Mouse (Mus musculus): ENCODE data around the gene Clec2i. TPM values are rescaled to one million over a fixed set of nuclear protein-coding genes. Genes with fewer than 3 reads are reported as not detected.
"Not testable (repeated sequence)": the region's sequence is repeated elsewhere in the genome, so short reads cannot be mapped to it uniquely, and the experiment has no call there.

Clec2i gene
- total RNA-seq (2014; rRNA removed) (0.42 TPM in 1 of 2 replicates, not detected in the other), polyA plus RNA-seq (2015; fragmentation: Nextera tagmentation; extraction: Ambion mirVana) (not detected in 2 replicates)

GRCm38 (mm10) chr6:128887091-128887790 is at the start of gene Clec2i:
Gene Clec2i (plus strand): TSS chr6:128887588.
- not testable (repeated sequence) for H3K4me3 ChIP-seq (ENCODE audit: low read depth, low read length); H3K27ac ChIP-seq (ENCODE audit: low read depth, low read length); H3K9me3 ChIP-seq (ENCODE audit: low read length); DNase-seq (ENCODE audit: low spot score); H3K4me2 ChIP-seq (ENCODE audit: low read depth, low read length, poor library complexity, severe bottlenecking); H3K36me3 ChIP-seq (ENCODE audit: insufficient read depth, low read length); H3K9ac ChIP-seq (replicated peaks; ENCODE audit: low read length, poor library complexity, severe bottlenecking); H3K27me3 ChIP-seq (ENCODE audit: insufficient read depth, low read length); ATAC-seq (ENCODE audit: low FRiP score); H3K4me1 ChIP-seq (ENCODE audit: insufficient read depth, low read length)
- 90% methylated on average over 6 of the region's 6 CpGs for WGBS

- H3K9me3 ChIP-seq (ENCODE audit: low read length) = no peaks in the 10 kb centered on the region
- peak overlapping the region; percentile 78 for H3K9ac ChIP-seq (replicated peaks; ENCODE audit: low read length, poor library complexity, severe bottlenecking)
- H3K36me3 ChIP-seq (ENCODE audit: insufficient read depth, low read length) = no peaks in the 10 kb centered on the region
- H3K27ac ChIP-seq (ENCODE audit: low read depth, low read length) = peak overlapping the region; percentile 95
- no peaks in the 10 kb centered on the region for H3K4me1 ChIP-seq (ENCODE audit: insufficient read depth, low read length)
- peak; percentile 92 for DNase-seq (ENCODE audit: low spot score)
- H3K4me3 ChIP-seq (ENCODE audit: low read depth, low read length) = peak overlapping the region; percentile 78
- H3K27me3 ChIP-seq (ENCODE audit: insufficient read depth, low read length) = no peaks in the 10 kb centered on the region
- peak; percentile 62 for ATAC-seq (ENCODE audit: low FRiP score)
- WGBS = under 1% methylated on average over 49 of the region's 49 CpGs
- no peak for TF ChIP-seq CTCF (IDR thresholded peaks at IDR 0.05)
- H3K4me2 ChIP-seq (ENCODE audit: low read depth, low read length, poor library complexity, severe bottlenecking) = peak overlapping the region; percentile 59
These were observed 48.8 kb upstream of the Clec2i start for GRCm38 (mm10) chr6:128838342-128839265.

GRCm38 (mm10) chr6:128839266-128839771 is 48.1 kb upstream of the Clec2i start:
- Histone ChIP-seq H3K27me3 (ENCODE audit: insufficient read depth, low read length) (no peaks in the 10 kb centered on the region), H3K27ac (ENCODE audit: low read depth, low read length) (peak overlapping the region; percentile 95), H3K4me3 (ENCODE audit: low read depth, low read length) (peak overlapping the region; percentile 78), H3K4me1 (ENCODE audit: insufficient read depth, low read length) (no peaks in the 10 kb centered on the region), H3K36me3 (ENCODE audit: insufficient read depth, low read length) (no peaks in the 10 kb centered on the region), H3K9ac (replicated peaks; ENCODE audit: low read length, poor library complexity, severe bottlenecking) (peak overlapping the region; percentile 39), H3K9me3 (ENCODE audit: low read length) (no peaks in the 10 kb centered on the region), H3K4me2 (ENCODE audit: low read depth, low read length, poor library complexity, severe bottlenecking) (peak overlapping the region; percentile 59)
- peak; percentile 85 for TF ChIP-seq CTCF (IDR thresholded peaks at IDR 0.05)
- DNase-seq (ENCODE audit: low spot score) (peak; percentile 84), ATAC-seq (ENCODE audit: low FRiP score) (peak; percentile 11; the same call in 1 of the 2 replicates)
- WGBS = under 1% methylated on average over 17 of the region's 17 CpGs

- WGBS = 70% methylated on average over 7 of the region's 7 CpGs
- TF ChIP-seq CTCF (IDR thresholded peaks at IDR 0.05) = no peak
- DNase-seq (ENCODE audit: low spot score) = no peak
- H3K4me3 ChIP-seq (ENCODE audit: low read depth, low read length) = peak overlapping the region; percentile 78
- H3K4me1 ChIP-seq (ENCODE audit: insufficient read depth, low read length) = no peaks in the 10 kb centered on the region
- H3K9ac ChIP-seq (replicated peaks; ENCODE audit: low read length, poor library complexity, severe bottlenecking) = peak overlapping the region; percentile 39; the same call in 1 of the 2 replicates
- H3K9me3 ChIP-seq (ENCODE audit: low read length) = no peaks in the 10 kb centered on the region
- ATAC-seq (ENCODE audit: low FRiP score) = no peak
- H3K4me2 ChIP-seq (ENCODE audit: low read depth, low read length, poor library complexity, severe bottlenecking) = peak overlapping the region; percentile 59
- no peaks in the 10 kb centered on the region for H3K36me3 ChIP-seq (ENCODE audit: insufficient read depth, low read length)
- H3K27ac ChIP-seq (ENCODE audit: low read depth, low read length) = peak overlapping the region; percentile 95
- no peaks in the 10 kb centered on the region for H3K27me3 ChIP-seq (ENCODE audit: insufficient read depth, low read length)
These were observed 47.5 kb upstream of the Clec2i start for GRCm38 (mm10) chr6:128839921-128840320.

GRCm38 (mm10) chr6:128840669-128841068 is 46.7 kb upstream of the Clec2i start:
- not testable (repeated sequence) for H3K27me3 ChIP-seq (ENCODE audit: insufficient read depth, low read length); H3K4me1 ChIP-seq (ENCODE audit: insufficient read depth, low read length); H3K4me2 ChIP-seq (ENCODE audit: low read depth, low read length, poor library complexity, severe bottlenecking); H3K9ac ChIP-seq (replicated peaks; ENCODE audit: low read length, poor library complexity, severe bottlenecking); ATAC-seq (ENCODE audit: low FRiP score); H3K27ac ChIP-seq (ENCODE audit: low read depth, low read length); DNase-seq (ENCODE audit: low spot score); H3K36me3 ChIP-seq (ENCODE audit: insufficient read depth, low read length); H3K9me3 ChIP-seq (ENCODE audit: low read length); H3K4me3 ChIP-seq (ENCODE audit: low read depth, low read length)
- WGBS = 90% methylated on average over 3 of the region's 3 CpGs

Measured in midbrain, postnatal 0 days (tissue).